Mouse (Mus musculus) midbrain, embryonic 15.5 days (tissue): ENCODE measurements around the gene Traip. TPM values are rescaled to one million over a fixed set of nuclear protein-coding genes. Genes with fewer than 3 reads are reported as not detected.
A peak's percentile ranks its signal among the peaks of the same experiment; 100 is the strongest.

Experiments used
- ATAC-seq: fragments of 200-750 bp; cut with Nextera tagmentation; replicated peaks from 2 replicates; pipeline ENCODE4 v1.8.0; 2017; ENCODE audit warnings: moderate TSS enrichment
- H3K27ac ChIP-seq: fragments of 300-500 bp; sonication (generic); 2 replicates; pipeline ENCODE4 v1.5.1; 2015; ENCODE audit warnings: mild to moderate bottlenecking, inconsistent platforms
- H3K27me3 ChIP-seq: fragments of 300-500 bp; sonication (generic); replicated peaks from 2 replicates; pipeline ENCODE4 v1.6.1; 2015; ENCODE audit warnings: inconsistent platforms
- H3K36me3 ChIP-seq: fragments of 300-500 bp; sonication (generic); replicated peaks from 2 replicates; pipeline ENCODE4 v1.6.1; 2015; ENCODE audit warnings: inconsistent platforms
- H3K4me1 ChIP-seq: fragments of 300-500 bp; sonication (generic); 2 replicates; pipeline ENCODE4 v1.6.1; 2015; ENCODE audit warnings: inconsistent platforms
- H3K4me2 ChIP-seq: fragments of 300-500 bp; sonication (generic); 2 replicates; pipeline ENCODE4 v1.6.1; 2015; ENCODE audit warnings: inconsistent platforms, mild to moderate bottlenecking, moderate library complexity
- H3K4me3 ChIP-seq: fragments of 300-500 bp; sonication (generic); 2 replicates; pipeline ENCODE4 v1.5.1; 2015; ENCODE audit warnings: mild to moderate bottlenecking, inconsistent platforms
- H3K9ac ChIP-seq: fragments of 300-500 bp; sonication (generic); 2 replicates; pipeline ENCODE4 v1.6.1; 2015; ENCODE audit warnings: mild to moderate bottlenecking, inconsistent platforms
- H3K9me3 ChIP-seq: fragments of 300-500 bp; sonication (generic); 2 replicates; pipeline ENCODE4 v1.6.1; 2016; ENCODE audit warnings: inconsistent platforms
- WGBS: fragments of 180-500 bp; shearing (Covaris S2); methylation state at CpG from one replicate; pipeline ENCODE4 v1.1.7; 2015; ENCODE audit warnings: mixed read lengths; 5-methylcytosine and 5-hydroxymethylcytosine counted together
- polyA plus RNA-seq: library from polyadenylated mRNA; unstranded; fragments of >200 nt; fragmentation: Nextera tagmentation; extraction: Ambion mirVana; gene quantifications from 2 replicates; pipeline ENCODE4 v1.2.1, GENCODE M21; 2015

Gene Traip
- polyA plus RNA-seq, 1 experiment from 2014 or later = 10.1 TPM

- Histone ChIP-seq H3K4me2 (peak overlapping the region; percentile 79), H3K9me3 (no peaks in the 10 kb centered on the region), H3K4me1 (peaks cover 21% of the 10 kb centered on the region), H3K36me3 (no peaks in the 10 kb centered on the region), H3K9ac (peak overlapping the region; percentile 58), H3K4me3 (peak overlapping the region; percentile 52), H3K27me3 (peaks cover 9% of the 10 kb centered on the region; the same call in 1 of the 2 replicates), H3K27ac (no peak overlapping the region)
- WGBS = under 1% methylated on average over 41 of the region's 41 CpGs
- ATAC-seq = peak; percentile 46; the same call in 1 of the 2 replicates
Measured at GRCm38 (mm10) chr9:107935790-107936214, 14.1 kb upstream of the Traip start.

GRCm38 (mm10) chr9:107936215-107936822, 13.6 kb upstream of the Traip start:
- Histone ChIP-seq H3K36me3 (no peaks in the 10 kb centered on the region), H3K4me3 (peak overlapping the region; percentile 52), H3K4me2 (peak overlapping the region; percentile 79), H3K27ac (no peak overlapping the region), H3K4me1 (peaks cover 21% of the 10 kb centered on the region), H3K9me3 (no peaks in the 10 kb centered on the region), H3K9ac (peak overlapping the region; percentile 58), H3K27me3 (peaks cover 9% of the 10 kb centered on the region; the same call in 1 of the 2 replicates)
- ATAC-seq = peak; percentile 71
- WGBS = under 1% methylated on average over 29 of the region's 29 CpGs

- ATAC-seq = no peak
Measured at GRCm38 (mm10) chr9:107936831-107937230, 13.1 kb upstream of the Traip start.

GRCm38 (mm10) chr9:107947241-107948194, 2.4 kb upstream of the Traip start:
- Histone ChIP-seq H3K9me3 (no peaks in the 10 kb centered on the region), H3K4me2 (no peak overlapping the region), H3K27ac (no peak overlapping the region), H3K9ac (no peak overlapping the region), H3K36me3 (no peaks in the 10 kb centered on the region), H3K4me3 (no peak overlapping the region), H3K27me3 (no peaks in the 10 kb centered on the region), H3K4me1 (peaks cover 15% of the 10 kb centered on the region)
- no peak for ATAC-seq
- 90% methylated on average over 31 of the region's 31 CpGs for WGBS

More at GRCm38 (mm10) chr9:107936831-107937230, 13.1 kb upstream of the Traip start:
- Histone ChIP-seq H3K9me3 (no peaks in the 10 kb centered on the region), H3K4me3 (peak overlapping the region; percentile 52), H3K27me3 (peaks cover 9% of the 10 kb centered on the region; the same call in 1 of the 2 replicates), H3K4me1 (peaks cover 21% of the 10 kb centered on the region), H3K9ac (peak overlapping the region; percentile 58), H3K27ac (no peak overlapping the region), H3K4me2 (peak overlapping the region; percentile 79), H3K36me3 (no peaks in the 10 kb centered on the region)
- WGBS = 8% methylated on average over 3 of the region's 3 CpGs

GRCm38 (mm10) chr9:107949184-107949921, 583 bp upstream of the Traip start:
- 82% methylated on average over 13 of the region's 13 CpGs for WGBS

GRCm38 (mm10) chr9:107950460-107951355, 772 bp downstream of the Traip start:
- WGBS = 14% methylated on average over 45 of the region's 45 CpGs
- H3K9ac ChIP-seq = peak overlapping the region; percentile 61
- peak; percentile 94 for ATAC-seq

More at GRCm38 (mm10) chr9:107949184-107949921, 583 bp upstream of the Traip start:
- Histone ChIP-seq H3K36me3 (no peaks in the 10 kb centered on the region), H3K27ac (no peak overlapping the region), H3K4me1 (peaks cover 15% of the 10 kb centered on the region), H3K9me3 (no peaks in the 10 kb centered on the region), H3K4me2 (no peak overlapping the region), H3K9ac (no peak overlapping the region), H3K27me3 (no peaks in the 10 kb centered on the region), H3K4me3 (no peak overlapping the region)
- no peak for ATAC-seq

GRCm38 (mm10) chr9:107955613-107956289, 5.8 kb downstream of the Traip start:
- Histone ChIP-seq H3K9ac (no peak overlapping the region), H3K27ac (no peak overlapping the region), H3K27me3 (no peaks in the 10 kb centered on the region), H3K9me3 (no peaks in the 10 kb centered on the region), H3K4me3 (no peak overlapping the region), H3K36me3 (no peaks in the 10 kb centered on the region), H3K4me2 (no peak overlapping the region), H3K4me1 (peaks cover 21% of the 10 kb centered on the region)
- no peak for ATAC-seq
- WGBS = 82% methylated on average over 6 of the region's 6 CpGs

More at GRCm38 (mm10) chr9:107950460-107951355, 772 bp downstream of the Traip start:
- peaks cover 15% of the 10 kb centered on the region for H3K4me1 ChIP-seq
- H3K27me3 ChIP-seq = no peaks in the 10 kb centered on the region
- H3K9me3 ChIP-seq = no peaks in the 10 kb centered on the region
- H3K4me3 ChIP-seq = peak overlapping the region; percentile 71
- H3K27ac ChIP-seq = peak overlapping the region; percentile 83
- H3K36me3 ChIP-seq = no peaks in the 10 kb centered on the region
- H3K4me2 ChIP-seq = peak overlapping the region; percentile 91

- no peak overlapping the region for H3K4me2 ChIP-seq
- ATAC-seq = no peak
- H3K4me1 ChIP-seq = peaks cover 24% of the 10 kb centered on the region
- H3K4me3 ChIP-seq = no peak overlapping the region
- 19% methylated on average over 6 of the region's 6 CpGs for WGBS
- H3K36me3 ChIP-seq = no peaks in the 10 kb centered on the region
- H3K9ac ChIP-seq = no peak overlapping the region
- H3K9me3 ChIP-seq = no peaks in the 10 kb centered on the region
- no peaks in the 10 kb centered on the region for H3K27me3 ChIP-seq
- 0 out of 2 replicates have a peak overlapping the region, but pooled peaks have one; percentile 38 for H3K27ac ChIP-seq
Measured at GRCm38 (mm10) chr9:107957141-107957540, 7.2 kb downstream of the Traip start.

GRCm38 (mm10) chr9:107959896-107960295, 10.0 kb downstream of the Traip start:
- Histone ChIP-seq H3K27ac (peak overlapping the region; percentile 87), H3K4me3 (no peak overlapping the region), H3K9me3 (no peaks in the 10 kb centered on the region), H3K4me1 (peaks cover 28% of the 10 kb centered on the region), H3K9ac (no peak overlapping the region), H3K27me3 (no peaks in the 10 kb centered on the region), H3K36me3 (no peaks in the 10 kb centered on the region), H3K4me2 (no peak overlapping the region)
- WGBS = 47% methylated on average over 6 of the region's 6 CpGs
- no peak; the same call in 1 of the 2 replicates for ATAC-seq

- no peaks in the 10 kb centered on the region for H3K9me3 ChIP-seq
- H3K9ac ChIP-seq = 0 out of 2 replicates have a peak overlapping the region, but pooled peaks have one; percentile 2
- H3K27ac ChIP-seq = peak overlapping the region; percentile 87
- no peak overlapping the region for H3K4me3 ChIP-seq
- peak overlapping the region; percentile 37 for H3K4me2 ChIP-seq
- WGBS = 71% methylated on average over 4 of the region's 4 CpGs
- peaks cover 28% of the 10 kb centered on the region for H3K4me1 ChIP-seq
- no peak for ATAC-seq
- H3K36me3 ChIP-seq = no peaks in the 10 kb centered on the region
- no peaks in the 10 kb centered on the region for H3K27me3 ChIP-seq
Measured at GRCm38 (mm10) chr9:107960928-107961327, 11.0 kb downstream of the Traip start.
